Mouse (Mus musculus) midbrain, embryonic 14.5 days (tissue): ENCODE data around the gene Gm15737. TPM values are rescaled to one million over a fixed set of nuclear protein-coding genes. Genes with fewer than 3 reads are reported as not detected.

Experiments used
- ATAC-seq: fragments of 200-750 bp; cut with Nextera tagmentation; 2 replicates; pipeline ENCODE4 v1.8.0; 2017; ENCODE audit warnings: moderate number of reproducible peaks, moderate library complexity; ENCODE audit not compliant: low FRiP score, low TSS enrichment
- DNase-seq: peaks from one replicate; pipeline ENCODE4 v3.0.0-alpha.2; 2015
- H3K27ac ChIP-seq: fragments of 300-500 bp; sonication (generic); replicated peaks from 2 replicates; pipeline ENCODE4 v1.5.1; 2014; ENCODE audit warnings: mild to moderate bottlenecking, low read depth, low read length, moderate library complexity
- H3K27me3 ChIP-seq: fragments of 300-500 bp; sonication (generic); 2 replicates; pipeline ENCODE4 v1.6.1; 2014; ENCODE audit warnings: low read length, control low read depth, mixed read lengths; ENCODE audit not compliant: control insufficient read depth, insufficient read depth
- H3K36me3 ChIP-seq: fragments of 300-500 bp; sonication (generic); 2 replicates; pipeline ENCODE4 v1.6.1; 2014; ENCODE audit warnings: low read length, control low read depth; ENCODE audit not compliant: control insufficient read depth, insufficient read depth
- H3K4me1 ChIP-seq: fragments of 300-500 bp; sonication (generic); 2 replicates; pipeline ENCODE4 v1.6.1; 2014; ENCODE audit warnings: mild to moderate bottlenecking, antibody characterized with exemption, low read length, control low read depth; ENCODE audit not compliant: control insufficient read depth, insufficient read depth
- H3K4me2 ChIP-seq: fragments of 300-500 bp; sonication (generic); 2 replicates; pipeline ENCODE4 v1.6.1; 2014; ENCODE audit warnings: mild to moderate bottlenecking, low read length, moderate library complexity
- H3K4me3 ChIP-seq: fragments of 300-500 bp; sonication (generic); replicated peaks from 2 replicates; pipeline ENCODE4 v1.5.1; 2014; ENCODE audit warnings: low read depth, low read length
- H3K9ac ChIP-seq: fragments of 300-500 bp; sonication (generic); replicated peaks from 2 replicates; pipeline ENCODE4 v1.6.1; 2014; ENCODE audit warnings: mild to moderate bottlenecking, low read length, moderate library complexity
- H3K9me3 ChIP-seq: fragments of 300-500 bp; sonication (generic); 2 replicates; pipeline ENCODE4 v1.6.1; 2016; ENCODE audit warnings: low read length, control low read depth, mixed read lengths; ENCODE audit not compliant: control insufficient read depth
- WGBS: fragments of 180-500 bp; shearing (Covaris S2); extraction: QIAGEN DNeasy Blood & Tissue Kit; methylation state at CpG from one replicate; pipeline ENCODE4 v1.1.7; 2014; 5-methylcytosine and 5-hydroxymethylcytosine counted together
- polyA plus RNA-seq: library from polyadenylated mRNA; unstranded; fragments of >200 nt; fragmentation: Nextera tagmentation; extraction: Ambion mirVana; gene quantifications from 2 replicates; pipeline ENCODE4 v1.2.1, GENCODE M21; 2014

Gm15737 gene
- 0.05 TPM in 1 of 2 replicates, not detected in the other for polyA plus RNA-seq

DNA sequence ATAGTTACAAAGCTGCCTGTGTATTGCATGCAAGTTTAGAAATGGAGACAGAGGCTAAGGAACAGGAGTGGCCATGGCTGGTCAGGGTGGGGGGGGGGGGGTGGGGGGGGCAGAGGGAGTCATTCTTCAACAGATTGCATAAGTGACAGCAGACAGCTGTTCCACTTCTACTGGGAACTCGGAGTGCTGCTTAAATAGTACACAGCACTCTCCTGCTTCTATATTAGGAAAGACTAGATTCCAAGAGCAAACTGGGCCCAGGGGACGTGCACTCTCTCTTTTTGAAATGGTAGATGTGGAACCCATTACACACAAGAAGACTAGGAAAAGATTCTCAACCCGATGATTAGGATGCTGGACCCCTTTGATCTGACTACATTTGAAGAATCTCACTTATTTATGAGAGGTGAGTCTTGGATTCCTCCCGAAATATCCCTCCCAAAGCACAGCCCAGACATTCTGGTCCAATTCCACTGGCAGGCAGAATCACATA lies at the start of gene Gm15737:
Gm15737 (plus strand) TSS at position 269 of the 493 bp plus-strand sequence.
- no peaks in the 10 kb centered on the region for H3K9me3 ChIP-seq
- no peak for ATAC-seq
- no peaks in the 10 kb centered on the region for H3K36me3 ChIP-seq
- 70% methylated on average over 4 of the region's 4 CpGs for WGBS
- H3K4me1 ChIP-seq: no peaks in the 10 kb centered on the region
- H3K9ac ChIP-seq: no peak within 1 kb of the TSS
- no peaks in the 10 kb centered on the region for H3K27me3 ChIP-seq
- H3K27ac ChIP-seq: no peak within 1 kb of the TSS
- no peak for DNase-seq
- no peak within 1 kb of the TSS for H3K4me3 ChIP-seq
- H3K4me2 ChIP-seq: no peak within 1 kb of the TSS

DNA sequence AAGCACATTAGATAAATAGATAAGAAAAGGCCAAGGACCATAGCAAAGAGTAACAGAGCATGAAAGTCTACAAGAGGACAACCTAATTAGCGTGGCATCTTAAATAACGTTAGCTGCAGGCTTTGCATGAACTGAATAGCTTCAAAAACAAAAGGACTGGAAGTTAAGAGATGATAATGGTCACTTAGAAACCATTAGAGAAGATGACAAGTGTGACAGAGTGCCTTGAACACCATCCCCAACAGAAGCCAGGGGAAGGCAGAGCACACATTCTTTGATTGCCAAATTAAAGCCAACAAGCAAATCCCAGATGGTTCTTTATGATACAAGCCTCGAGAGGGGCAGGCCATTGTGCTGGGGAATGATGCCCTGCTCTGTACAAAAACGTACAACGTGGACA lies 47.6 kb upstream of the Gm15737 start:
- Histone ChIP-seq H3K4me2 (no peak overlapping the region), H3K27me3 (no peaks in the 10 kb centered on the region), H3K9me3 (no peaks in the 10 kb centered on the region), H3K27ac (no peak overlapping the region), H3K9ac (no peak overlapping the region), H3K4me1 (peaks cover 6% of the 10 kb centered on the region), H3K4me3 (no peak overlapping the region), H3K36me3 (no peaks in the 10 kb centered on the region)
- no peak for DNase-seq
- WGBS: 5% methylated on average over 5 of the region's 5 CpGs
- ATAC-seq: no peak

DNA sequence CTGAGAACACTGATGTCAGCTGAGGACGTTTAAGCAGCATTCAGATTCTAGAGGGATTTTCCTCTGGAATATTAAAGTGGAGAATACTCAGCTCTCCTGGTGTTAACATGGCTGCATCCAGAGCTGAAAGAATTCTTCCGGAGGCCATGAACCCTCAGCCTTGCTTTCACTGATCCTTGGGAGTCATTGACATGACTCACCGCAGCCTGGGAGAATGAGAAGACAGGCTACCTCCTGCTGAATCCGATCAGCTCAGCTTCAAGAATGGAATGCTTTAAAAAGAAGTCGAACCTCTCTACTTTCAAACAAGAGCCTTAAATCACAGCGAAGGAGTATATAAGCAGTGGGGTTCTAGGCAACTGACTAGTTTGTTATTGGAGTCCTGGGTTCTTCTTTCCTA lies 47.2 kb upstream of the Gm15737 start:
- H3K27me3 ChIP-seq: no peaks in the 10 kb centered on the region
- no peak overlapping the region for H3K27ac ChIP-seq
- peaks cover 6% of the 10 kb centered on the region for H3K4me1 ChIP-seq
- DNase-seq (peak; percentile 15), ATAC-seq (no peak)
- H3K4me2 ChIP-seq: no peak overlapping the region
- WGBS: 22% methylated on average over 6 of the region's 6 CpGs
- H3K9me3 ChIP-seq: no peaks in the 10 kb centered on the region
- no peak overlapping the region for H3K9ac ChIP-seq
- no peak overlapping the region for H3K4me3 ChIP-seq
- H3K36me3 ChIP-seq: no peaks in the 10 kb centered on the region

DNA sequence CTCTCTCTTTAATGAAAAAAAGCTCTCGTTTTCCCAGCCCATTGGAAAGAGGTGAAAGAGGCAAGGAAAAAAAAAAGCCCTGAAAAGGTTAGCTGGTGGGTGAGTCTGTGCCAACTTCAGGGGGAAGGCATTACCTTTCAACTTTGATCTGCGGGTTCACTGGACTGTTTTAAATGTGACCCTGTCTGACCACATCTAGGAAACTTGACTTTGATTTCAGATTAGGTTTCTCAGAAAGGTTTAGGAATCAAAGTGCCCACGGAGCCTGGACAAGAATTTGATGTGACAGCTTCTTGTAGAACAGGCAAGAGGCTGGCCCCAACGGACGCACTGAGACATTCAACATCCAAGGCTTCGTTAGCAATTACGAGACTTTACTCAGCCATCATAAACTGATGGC lies 45.2 kb upstream of the Gm15737 start:
- Histone ChIP-seq H3K4me3 (no peak overlapping the region), H3K27ac (no peak overlapping the region), H3K36me3 (no peaks in the 10 kb centered on the region), H3K4me1 (peaks cover 6% of the 10 kb centered on the region), H3K4me2 (no peak overlapping the region), H3K9me3 (no peaks in the 10 kb centered on the region), H3K27me3 (no peaks in the 10 kb centered on the region), H3K9ac (no peak overlapping the region)
- no peak for ATAC-seq
- WGBS: 41% methylated on average over 7 of the region's 7 CpGs
- DNase-seq: peak; percentile 37

DNA sequence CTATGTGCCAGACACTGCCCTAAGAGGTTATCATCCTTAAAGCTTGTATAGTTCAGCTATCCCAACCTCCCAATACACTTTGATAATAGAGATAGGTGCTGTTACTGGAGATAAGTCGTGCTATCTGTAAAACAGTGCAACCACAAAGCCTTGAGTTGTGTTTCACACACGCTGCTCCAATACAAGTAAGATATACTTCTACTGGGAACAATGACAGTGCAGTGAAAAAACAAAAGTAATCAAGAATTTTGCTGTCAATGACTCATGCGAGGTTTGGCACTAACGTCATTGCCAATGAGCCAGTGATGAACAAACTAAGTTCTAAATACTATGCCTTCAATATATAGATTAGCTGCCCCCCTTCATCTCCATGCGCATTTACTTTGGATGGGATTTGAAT lies 42.6 kb upstream of the Gm15737 start:
- Histone ChIP-seq H3K9me3 (no peaks in the 10 kb centered on the region), H3K27ac (no peak overlapping the region), H3K36me3 (no peaks in the 10 kb centered on the region), H3K9ac (no peak overlapping the region), H3K4me1 (peaks cover 5% of the 10 kb centered on the region), H3K4me3 (no peak overlapping the region), H3K4me2 (no peak overlapping the region), H3K27me3 (no peaks in the 10 kb centered on the region)
- no peak for DNase-seq
- 85% methylated on average over 5 of the region's 5 CpGs for WGBS
- ATAC-seq: no peak

DNA sequence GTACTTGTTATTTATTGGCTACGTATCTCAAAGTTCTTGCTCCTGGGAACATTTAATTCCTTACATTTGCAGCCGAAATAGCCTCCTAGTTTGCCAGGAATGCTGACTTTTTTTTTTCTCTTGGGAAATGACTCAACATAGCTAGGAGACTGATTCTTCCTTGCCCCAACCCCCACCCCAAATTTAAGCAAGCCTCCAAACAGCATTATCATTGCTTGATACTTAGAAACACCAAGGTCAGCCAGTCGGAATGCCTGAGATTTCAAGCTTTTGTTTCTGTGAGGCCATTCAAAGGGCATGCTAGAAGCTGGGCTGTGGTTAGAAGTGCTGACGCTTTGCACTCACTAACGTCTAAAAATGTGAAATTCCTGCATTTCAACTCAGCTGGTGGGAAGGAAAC lies 41.8 kb upstream of the Gm15737 start:
- ATAC-seq: no peak
- Histone ChIP-seq H3K4me3 (no peak overlapping the region), H3K4me2 (no peak overlapping the region), H3K36me3 (no peaks in the 10 kb centered on the region), H3K27me3 (no peaks in the 10 kb centered on the region), H3K9ac (no peak overlapping the region), H3K4me1 (no peaks in the 10 kb centered on the region), H3K9me3 (no peaks in the 10 kb centered on the region), H3K27ac (no peak overlapping the region)
- 51% methylated on average over 5 of the region's 5 CpGs for WGBS
- DNase-seq: no peak

DNA sequence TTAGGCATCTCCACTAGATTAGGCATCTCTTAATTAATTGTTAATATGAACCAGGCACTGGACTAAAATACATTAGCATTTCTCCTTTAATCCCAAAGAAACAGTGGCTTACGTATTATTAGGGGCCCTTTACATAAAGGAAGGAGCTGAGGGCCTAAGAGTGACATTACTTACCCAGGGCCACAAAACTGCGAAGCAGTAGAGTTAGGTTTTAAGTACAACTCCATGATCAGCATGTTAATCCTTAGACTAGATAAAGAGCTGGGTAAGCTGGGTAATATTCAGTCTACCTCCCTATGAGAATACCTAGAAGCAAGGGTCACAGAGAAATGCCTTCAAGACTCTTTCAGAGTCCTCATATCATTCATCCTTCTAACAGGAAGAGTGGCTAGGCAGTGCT lies 40.0 kb upstream of the Gm15737 start:
- no peak overlapping the region for H3K4me3 ChIP-seq
- no peak overlapping the region for H3K27ac ChIP-seq
- 89% methylated on average over 2 of the region's 2 CpGs for whole genome bisulfite sequencing
- no peaks in the 10 kb centered on the region for H3K36me3 ChIP-seq
- H3K4me2 ChIP-seq: no peak overlapping the region
- DNase-seq (no peak), ATAC-seq (no peak)
- no peaks in the 10 kb centered on the region for H3K27me3 ChIP-seq
- no peaks in the 10 kb centered on the region for H3K9me3 ChIP-seq
- H3K4me1 ChIP-seq: no peaks in the 10 kb centered on the region
- H3K9ac ChIP-seq: no peak overlapping the region

DNA sequence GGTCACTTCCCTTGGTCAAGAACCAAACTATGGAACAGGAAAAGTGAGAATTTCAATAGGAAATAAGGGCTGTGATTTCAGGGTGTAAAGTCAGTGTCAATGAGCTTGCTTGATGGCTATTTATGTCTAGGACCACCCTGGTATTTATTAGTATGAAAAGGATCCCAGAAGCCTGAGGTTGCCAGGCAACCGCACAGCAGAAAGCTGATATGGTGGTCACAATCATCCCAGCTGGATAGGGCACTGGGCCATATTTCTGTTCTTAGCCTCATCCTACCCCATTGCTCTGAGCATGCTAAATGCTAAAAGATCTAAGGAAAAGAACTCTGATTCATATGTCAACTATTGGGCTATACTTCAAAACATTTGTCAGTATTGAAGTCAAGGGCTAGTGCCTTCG lies 38.1 kb upstream of the Gm15737 start:
- H3K27ac ChIP-seq: no peak overlapping the region
- H3K36me3 ChIP-seq: no peaks in the 10 kb centered on the region
- no peaks in the 10 kb centered on the region for H3K4me1 ChIP-seq
- no peaks in the 10 kb centered on the region for H3K27me3 ChIP-seq
- WGBS: 80% methylated on average over 2 of the region's 2 CpGs
- no peak overlapping the region for H3K4me2 ChIP-seq
- no peak overlapping the region for H3K4me3 ChIP-seq
- H3K9ac ChIP-seq: no peak overlapping the region
- DNase-seq (no peak), ATAC-seq (no peak)
- H3K9me3 ChIP-seq: no peaks in the 10 kb centered on the region

DNA sequence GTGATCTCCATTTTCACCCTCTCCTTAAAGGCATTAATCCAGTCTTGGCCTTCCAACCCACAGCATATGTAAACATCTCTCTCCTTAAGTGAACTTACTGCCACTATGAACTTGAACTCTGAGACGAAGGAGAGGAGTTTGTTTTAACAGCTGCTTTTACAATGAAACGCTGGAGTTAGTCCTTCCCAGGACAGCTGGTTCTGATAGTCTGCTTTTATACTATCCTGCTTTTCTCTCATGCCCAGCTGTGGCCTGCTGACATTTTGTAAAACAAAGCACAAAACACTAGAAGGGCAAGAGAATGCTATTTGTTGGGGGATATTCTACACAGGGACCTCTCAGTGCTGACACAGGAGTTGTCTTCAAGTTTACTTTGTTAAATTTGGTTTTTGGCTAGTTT lies 27.2 kb upstream of the Gm15737 start:
- Histone ChIP-seq H3K4me2 (no peak overlapping the region), H3K4me1 (no peaks in the 10 kb centered on the region), H3K27me3 (no peaks in the 10 kb centered on the region), H3K9ac (no peak overlapping the region), H3K36me3 (no peaks in the 10 kb centered on the region), H3K27ac (no peak overlapping the region), H3K4me3 (no peak overlapping the region), H3K9me3 (no peaks in the 10 kb centered on the region)
- ATAC-seq (no peak), DNase-seq (no peak)
- 13% methylated on average over 2 of the region's 2 CpGs for WGBS
